Mouse (Mus musculus) myocyte (in vitro differentiated cells): ENCODE data around the gene Gm5134.

Experiments
- CEBPB ChIP-seq: IDR thresholded peaks from 2 replicates; pipeline ENCODE4 v1.6.1; 2011; ENCODE audit warnings: mild to moderate bottlenecking, moderate library complexity; ENCODE audit not compliant: poor library complexity, insufficient read depth, severe bottlenecking
- E2F4 ChIP-seq: IDR thresholded peaks from one replicate; pipeline ENCODE4 v1.6.1; 2011; ENCODE audit warnings: mild to moderate bottlenecking, control low read depth, moderate library complexity; ENCODE audit not compliant: insufficient read depth
- MAX ChIP-seq: IDR thresholded peaks from one replicate; pipeline ENCODE4 v1.6.1; 2011; ENCODE audit warnings: low read depth, mild to moderate bottlenecking, control low read depth
- MYOD1 ChIP-seq, 3 experiments: IDR thresholded peaks; one replicate each; pipeline ENCODE4 v1.6.1; 2011; ENCODE audit warnings: control low read depth in 2 of 3, low read depth in 2 of 3, mild to moderate bottlenecking in 2 of 3, moderate library complexity in 1 of 3; ENCODE audit not compliant: insufficient read length in 2 of 3, control insufficient read depth in 1 of 3
- MYOG ChIP-seq, 3 experiments: IDR thresholded peaks; one replicate each; pipeline ENCODE4 v1.6.1; 2011; ENCODE audit warnings: control low read depth in 2 of 3, low read depth in 2 of 3, mild to moderate bottlenecking in 2 of 3; ENCODE audit not compliant: insufficient read length in 2 of 3, control insufficient read depth in 1 of 3, insufficient read depth in 1 of 3
- POLR2A ChIP-seq: IDR thresholded peaks from one replicate; pipeline ENCODE4 v1.6.1; 2011; ENCODE audit warnings: low read depth, mild to moderate bottlenecking, control low read depth, moderate library complexity; ENCODE audit not compliant: insufficient read length
- POLR2AphosphoS2 ChIP-seq: IDR thresholded peaks from one replicate; pipeline ENCODE4 v1.6.1; 2011; ENCODE audit warnings: low read depth, control low read depth; ENCODE audit not compliant: insufficient read length
- REST ChIP-seq: IDR thresholded peaks from one replicate; pipeline ENCODE4 v1.6.1; 2011; ENCODE audit warnings: mild to moderate bottlenecking, control low read depth, moderate library complexity; ENCODE audit not compliant: insufficient read depth, insufficient read length
- TCF12 ChIP-seq: IDR thresholded peaks from one replicate; pipeline ENCODE4 v1.6.1; 2011; ENCODE audit warnings: mild to moderate bottlenecking, control low read depth; ENCODE audit not compliant: poor library complexity, insufficient read depth, severe bottlenecking
- TCF3 ChIP-seq: IDR thresholded peaks from one replicate; pipeline ENCODE4 v1.6.1; 2011; ENCODE audit warnings: low read depth, control low read depth; ENCODE audit not compliant: insufficient read length
- USF1 ChIP-seq: IDR thresholded peaks from one replicate; pipeline ENCODE4 v1.6.1; 2011; ENCODE audit warnings: low read depth, mild to moderate bottlenecking, control low read depth, moderate library complexity

- TF ChIP-seq TCF12 (no peak), MYOD1 (IDR thresholded peaks at IDR 0.05; ENCODE audit: control insufficient read depth in 1 of 3, insufficient read length in 2 of 3, low read depth in 2 of 3) (peak in 1 of 3 experiments; percentile 33), USF1 (no peak), CEBPB (no peak), POLR2A (no peak), MYOG (IDR thresholded peaks at IDR 0.05; ENCODE audit: control insufficient read depth in 1 of 3, insufficient read depth in 1 of 3, insufficient read length in 2 of 3, low read depth in 2 of 3) (no peak), E2F4 (no peak), POLR2AphosphoS2 (no peak), MAX (no peak), TCF3 (no peak), REST (no peak)
Measured at GRCm38 (mm10) chr10:76001160-76001559, 46.8 kb downstream of the Gm5134 start.
